Mouse (Mus musculus): ENCODE measurements at regions not wholly inside any gene's neighbourhood (a gene's known extent, or its start where the extent isn't known, plus 50 kb on each side); places are given as distances from the start of the nearest gene placed in this dataset.

DNA sequence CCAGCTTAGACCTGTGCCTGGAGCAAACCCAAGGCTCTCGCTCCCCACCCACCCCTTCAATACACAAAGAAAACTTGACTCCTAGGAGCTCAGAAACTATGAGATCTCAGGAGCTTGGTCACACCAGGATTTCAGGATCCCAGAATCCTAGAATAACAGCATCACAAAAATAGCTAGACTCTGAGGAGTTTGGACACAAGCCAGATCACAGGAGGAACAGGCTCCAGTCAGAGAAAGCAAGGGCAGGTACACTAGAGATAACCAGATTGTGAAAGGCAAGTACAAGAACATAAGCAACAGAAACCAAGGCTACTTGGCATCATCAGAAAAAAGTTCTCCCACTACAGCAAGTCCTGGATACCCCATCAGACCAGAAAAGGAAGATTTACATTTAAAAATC is 221.5 kb downstream of the Epha7 start:
- DNase-seq (ENCODE audit: low spot score): no peak

DNA sequence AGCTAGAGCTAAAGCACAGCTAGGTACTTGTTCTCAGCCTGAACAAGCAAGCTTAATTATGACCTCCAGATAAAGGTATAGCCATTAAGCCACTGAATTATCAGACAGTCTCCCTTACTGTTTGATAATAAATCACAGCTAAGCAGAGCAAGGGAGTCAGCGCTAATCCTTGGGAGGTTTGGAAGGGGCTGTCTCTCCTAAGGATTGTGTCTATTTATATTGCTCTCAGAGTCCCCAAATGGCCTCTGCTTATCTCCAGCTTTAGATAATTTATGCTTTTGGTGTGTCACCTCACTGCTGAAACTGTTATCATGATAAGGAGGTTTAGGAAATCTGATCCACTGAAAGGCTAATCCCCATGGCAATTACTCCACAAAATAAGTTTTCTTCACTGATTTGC is 227.1 kb downstream of the Epha7 start:
- DNase-seq (ENCODE audit: low spot score): no peak

DNA sequence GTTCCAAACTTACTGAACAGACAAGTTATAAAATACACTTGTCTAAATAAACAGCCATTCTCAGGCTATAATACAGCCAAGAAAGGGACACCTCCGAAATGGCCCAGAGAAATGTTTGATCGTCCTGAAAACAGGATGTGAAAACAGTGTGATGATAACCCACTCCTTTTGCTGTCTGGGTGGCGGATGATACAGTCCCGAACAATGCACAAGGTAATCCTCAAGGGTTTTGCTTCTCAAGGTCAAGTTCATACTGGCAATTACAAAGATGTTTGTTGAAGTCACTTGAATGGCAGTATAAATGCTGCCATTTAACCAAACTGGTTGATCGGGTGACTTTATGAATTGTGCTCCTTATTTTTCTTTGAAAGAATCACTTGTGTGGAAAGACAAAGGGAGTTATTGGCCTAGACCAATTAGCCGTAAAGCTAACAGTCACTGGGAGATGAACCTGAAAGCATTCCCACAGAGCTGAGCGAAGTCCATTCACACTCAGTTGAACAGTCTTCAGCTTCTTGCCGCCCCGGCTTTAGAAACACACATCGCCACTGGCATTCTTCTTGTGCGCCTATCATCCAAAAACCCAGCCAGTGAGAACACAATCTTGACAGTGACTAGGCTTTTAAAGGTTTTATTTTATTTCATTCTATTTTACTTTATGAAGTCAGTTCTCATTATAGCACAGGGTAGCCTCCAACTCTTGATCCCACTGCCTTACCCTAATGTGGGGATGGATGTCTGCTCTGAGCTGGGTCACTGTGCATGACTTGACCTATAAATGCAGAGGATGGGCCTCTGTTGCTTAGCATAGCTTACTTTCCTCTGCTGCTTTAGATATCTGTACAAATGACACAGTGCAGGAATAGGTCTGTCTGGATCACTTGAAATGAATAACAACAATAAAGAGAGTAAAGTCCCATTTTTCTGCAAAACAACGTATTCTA is 256.0 kb downstream of the Epha7 start:
- no peak for DNase-seq (ENCODE audit: low spot score)

DNA sequence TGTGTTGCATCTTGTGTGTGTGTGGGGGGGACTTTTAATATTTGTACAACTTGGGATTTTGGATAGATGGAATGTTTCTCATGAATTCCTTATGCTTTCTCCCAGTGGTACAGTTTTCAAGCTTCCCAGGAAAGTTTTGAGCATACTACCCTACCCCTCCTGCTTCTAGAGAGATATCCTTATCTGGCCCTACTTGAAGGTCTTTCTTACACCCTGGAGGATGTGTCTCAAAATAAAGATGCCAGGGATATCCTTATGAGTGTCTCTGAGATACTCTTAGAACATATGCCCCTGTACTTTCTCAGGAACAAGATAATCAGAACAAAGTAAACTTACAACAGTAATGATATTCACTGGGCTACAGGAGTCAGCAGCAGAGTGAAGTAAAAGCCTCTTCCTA is 261.3 kb downstream of the Epha7 start:
- no peak for DNase-seq (ENCODE audit: low spot score)

DNA sequence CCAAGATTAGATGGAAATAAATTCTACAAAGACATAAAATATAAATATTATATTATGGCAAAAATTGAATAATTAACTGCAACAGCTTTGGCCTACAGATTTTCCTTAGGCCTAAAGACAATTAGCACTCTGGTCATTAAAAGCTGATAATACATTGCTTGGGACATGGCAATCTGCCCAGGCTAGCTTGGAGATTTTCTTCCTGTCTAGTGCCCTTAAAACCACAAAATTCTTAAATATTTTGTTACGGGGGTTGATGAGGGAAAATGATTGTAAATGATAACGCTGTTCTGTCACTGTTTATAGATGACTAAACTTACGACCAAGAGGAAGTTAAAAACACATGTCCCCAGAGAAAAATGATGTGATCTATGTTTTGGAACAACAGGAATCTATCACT is 261.9 kb downstream of the Epha7 start:
- no peak for DNase-seq (ENCODE audit: low spot score)

DNA sequence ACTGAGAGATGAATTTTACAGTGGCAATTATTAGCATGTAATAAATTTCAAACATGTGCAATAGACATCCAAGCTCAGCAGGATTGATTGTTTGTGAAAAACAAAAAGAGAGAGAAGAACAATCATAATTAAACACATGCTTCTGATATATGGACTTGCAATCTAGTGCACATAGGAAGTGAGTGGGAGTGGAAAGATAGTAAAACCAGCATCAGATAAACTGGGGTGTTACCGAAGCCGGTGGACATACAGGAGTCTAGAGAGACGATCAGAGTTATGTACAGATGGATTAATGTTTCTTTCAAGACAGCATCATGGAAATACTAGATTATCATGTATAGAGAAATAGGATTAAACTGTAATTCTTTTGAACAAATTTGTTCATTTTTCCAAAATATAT is 263.8 kb downstream of the Epha7 start:
- no peak for DNase-seq (ENCODE audit: low spot score)

DNA sequence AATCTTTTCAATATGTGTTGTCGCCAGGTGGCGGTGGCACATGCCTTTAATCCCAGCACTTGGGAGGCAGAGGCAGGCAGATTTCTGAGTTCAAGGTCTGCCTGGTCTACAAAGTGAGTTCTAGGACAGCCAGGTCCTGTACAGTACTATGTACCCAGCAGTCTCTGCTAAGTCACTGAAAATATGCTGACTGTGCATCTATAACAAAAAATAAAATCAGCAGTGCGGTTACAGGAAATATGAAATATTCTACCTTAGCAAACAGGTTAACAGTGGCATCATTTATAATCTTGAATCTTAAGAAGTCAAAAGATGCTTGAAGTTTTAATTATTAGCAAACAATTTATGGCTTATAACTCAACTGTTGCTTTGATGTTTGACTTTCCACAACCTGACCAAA is 265.5 kb downstream of the Epha7 start:
- no peak for DNase-seq (ENCODE audit: low spot score)

DNA sequence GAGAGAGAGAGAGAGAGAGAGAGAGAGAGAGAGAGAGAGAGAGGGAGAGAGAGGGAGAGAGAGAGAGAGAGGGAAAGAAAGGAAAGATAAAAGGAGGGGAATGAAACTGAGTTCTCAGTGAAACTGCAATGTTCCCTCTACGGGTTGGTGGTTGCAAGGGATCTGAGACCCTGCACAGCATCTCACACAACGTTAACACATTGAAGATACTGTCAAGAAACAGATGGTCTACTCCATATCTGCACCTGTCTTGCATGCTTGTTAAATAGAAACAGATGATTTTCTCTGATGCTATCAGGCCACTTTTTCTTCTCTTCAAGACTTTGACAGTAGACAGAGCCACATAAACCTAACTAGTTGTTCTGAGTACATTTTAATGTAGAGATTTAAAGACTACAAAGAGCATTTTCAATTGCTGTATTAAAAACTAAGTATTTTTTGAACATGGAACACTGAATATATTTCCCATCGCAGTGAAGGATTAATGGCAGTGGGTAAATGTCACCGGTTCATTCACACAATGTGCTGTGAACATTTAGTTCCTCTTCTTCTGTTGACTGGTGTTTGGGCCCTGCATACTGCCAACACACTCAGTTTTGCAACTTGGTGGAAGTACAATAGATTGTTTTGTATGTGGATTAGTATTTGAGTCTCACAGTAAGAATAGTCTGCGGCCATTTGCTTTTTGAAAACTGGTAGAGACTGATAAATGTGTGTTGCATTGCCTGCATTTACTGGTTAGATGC is 270.8 kb downstream of the Epha7 start:
- DNase-seq (ENCODE audit: low spot score): no peak

DNA sequence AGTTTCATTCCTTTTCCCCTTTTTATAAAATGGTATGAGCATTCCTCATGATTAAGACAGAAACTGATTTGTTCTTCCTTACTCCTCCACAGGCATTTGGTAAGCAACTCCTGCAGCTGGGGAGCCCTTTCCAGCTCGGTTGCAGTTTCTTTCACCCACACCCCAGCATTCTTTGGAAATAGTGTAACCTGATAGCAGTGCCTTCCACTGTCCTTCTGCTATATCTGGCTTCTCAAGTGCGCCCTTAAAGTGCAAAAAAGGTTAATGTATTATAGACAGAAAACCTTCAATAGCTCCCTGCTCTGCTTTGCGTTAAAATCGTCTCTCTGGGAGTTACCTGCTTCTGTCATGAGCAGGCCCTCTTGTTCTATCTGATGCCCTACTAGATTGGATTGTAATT is 278.0 kb downstream of the Epha7 start:
- no peak for DNase-seq (ENCODE audit: low spot score)

DNA sequence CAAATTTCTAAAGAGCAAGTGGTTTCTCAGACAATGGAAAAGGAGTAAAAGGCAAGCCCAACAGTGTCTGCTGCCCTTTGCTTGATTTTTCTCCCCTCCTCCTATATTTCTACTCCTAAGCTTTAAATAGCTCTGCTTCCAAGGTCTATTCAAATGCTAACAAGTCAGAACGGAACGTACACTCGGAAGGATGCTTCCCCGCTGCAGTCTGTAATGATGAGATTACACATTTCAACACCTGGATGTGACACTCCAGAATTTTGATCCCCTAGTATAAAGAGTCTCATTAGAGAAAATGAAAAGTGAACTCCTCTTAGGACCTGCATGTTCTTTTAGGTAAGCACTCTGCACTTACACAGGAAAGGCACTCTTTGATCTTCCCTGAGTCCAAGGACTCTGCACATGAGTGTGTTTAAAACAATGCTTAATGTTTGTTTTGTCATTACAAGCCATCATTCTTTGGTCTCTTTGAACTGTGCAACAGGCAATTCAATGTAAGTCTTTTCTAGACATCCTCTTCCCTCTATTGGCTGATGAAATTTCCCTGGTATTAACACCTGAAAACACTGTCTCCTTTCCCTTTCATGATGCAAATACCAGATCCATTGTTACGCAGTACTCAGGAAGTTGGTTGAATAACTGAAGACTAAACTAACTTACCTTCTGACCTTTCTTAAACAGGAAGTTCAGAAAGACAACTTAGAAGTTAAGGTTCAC is 278.7 kb downstream of the Epha7 start:
- DNase-seq (ENCODE audit: low spot score): no peak

DNA sequence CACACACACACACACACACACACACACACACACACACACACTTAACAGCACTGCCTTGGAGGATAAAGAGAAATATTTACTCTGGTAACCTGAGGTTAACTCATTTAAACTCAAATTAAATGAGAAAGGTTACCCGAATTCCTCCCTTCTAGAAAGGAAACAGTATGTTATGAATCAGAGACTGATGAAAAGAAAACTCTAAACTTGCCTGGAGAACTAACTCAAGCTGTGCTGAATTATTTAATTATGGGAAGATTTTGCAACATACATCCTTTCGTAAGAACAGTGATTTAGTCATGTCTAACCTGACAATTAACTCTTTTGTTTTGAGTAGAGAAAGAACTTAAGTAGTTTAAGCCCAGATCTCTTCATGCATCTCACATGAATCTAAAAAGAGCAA is 289.4 kb downstream of the Epha7 start:
- DNase-seq (ENCODE audit: low spot score): no peak

DNA sequence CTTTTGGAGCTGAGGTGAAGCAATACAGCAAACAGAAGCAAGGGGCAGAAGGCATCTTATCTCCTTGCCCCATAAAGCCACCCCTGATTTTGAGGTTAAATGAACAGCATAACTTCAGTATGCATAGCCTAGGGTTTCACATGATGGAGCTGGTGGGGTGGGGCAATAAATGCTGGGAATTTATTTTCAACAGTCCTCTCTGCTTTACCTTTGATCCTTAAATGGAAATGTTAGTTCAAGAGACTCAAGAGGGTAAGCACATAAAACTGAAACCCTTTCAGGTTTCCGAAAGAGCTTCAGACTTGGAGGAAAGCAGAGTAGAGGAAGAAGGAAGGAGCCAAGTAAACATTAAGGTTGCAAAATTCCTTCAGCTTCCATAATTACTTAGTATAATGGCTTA is 290.5 kb downstream of the Epha7 start:
- DNase-seq (ENCODE audit: low spot score): no peak

DNA sequence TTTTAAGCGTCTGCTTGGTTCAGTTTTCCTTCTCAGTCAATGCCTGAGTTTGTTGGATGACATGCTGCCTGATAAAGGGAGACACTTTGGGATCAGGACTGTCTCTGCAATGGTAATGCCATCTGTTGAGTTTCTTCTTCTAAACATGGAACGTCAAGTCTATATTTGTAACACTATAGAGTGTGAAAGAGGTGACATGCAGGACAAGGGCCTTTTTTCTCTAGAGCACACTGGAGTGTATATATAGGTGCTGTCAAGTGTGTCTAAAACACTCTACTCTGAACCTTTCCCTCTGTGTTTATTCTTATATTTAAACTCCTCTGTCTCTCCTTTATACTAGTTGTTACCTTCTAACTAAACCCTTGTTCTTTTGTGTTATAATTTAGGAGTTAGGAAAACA is 299.6 kb downstream of the Epha7 start:
- DNase-seq (ENCODE audit: low spot score): no peak

DNA sequence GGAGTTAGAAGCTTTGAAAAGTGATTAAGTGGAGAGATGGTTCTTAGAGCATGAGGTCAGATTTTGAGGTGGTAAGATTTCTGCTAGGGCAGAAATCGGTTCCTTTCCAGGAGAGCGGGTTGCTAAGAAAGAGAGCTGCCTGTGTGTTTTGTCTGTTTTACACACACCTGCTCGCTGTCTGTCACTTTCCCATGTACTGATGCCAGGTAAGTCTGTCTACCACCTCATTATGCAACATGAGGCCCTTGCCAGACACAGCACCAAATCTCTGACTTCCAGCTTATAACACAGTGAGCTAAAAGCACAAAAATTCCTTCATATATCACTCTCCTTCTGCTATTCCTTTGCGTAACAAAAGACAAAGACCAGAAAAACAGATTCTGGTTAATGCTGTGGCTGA is 304.1 kb downstream of the Epha7 start:
- no peak for DNase-seq (ENCODE audit: low spot score)

DNA sequence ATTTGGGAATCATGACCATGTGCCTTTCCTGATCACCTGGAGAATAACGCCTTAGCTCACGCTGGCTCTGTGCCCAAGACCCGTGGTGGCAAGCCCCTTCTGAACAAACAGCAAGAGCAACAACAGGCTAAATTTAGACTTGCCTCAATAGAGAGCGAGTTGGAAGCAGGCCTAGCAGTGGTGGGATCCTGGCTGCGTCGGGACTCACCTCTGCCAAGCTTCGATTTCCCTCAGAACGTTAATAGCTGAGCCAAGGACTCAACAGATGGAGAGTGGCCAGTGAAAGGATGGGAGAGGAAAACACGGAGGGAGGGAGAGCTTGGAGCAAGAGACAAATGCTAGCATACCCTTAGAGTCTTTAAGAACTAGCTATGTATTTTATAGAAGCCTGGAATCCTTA is 305.0 kb downstream of the Epha7 start:
- DNase-seq (ENCODE audit: low spot score): peak; percentile 12

DNA sequence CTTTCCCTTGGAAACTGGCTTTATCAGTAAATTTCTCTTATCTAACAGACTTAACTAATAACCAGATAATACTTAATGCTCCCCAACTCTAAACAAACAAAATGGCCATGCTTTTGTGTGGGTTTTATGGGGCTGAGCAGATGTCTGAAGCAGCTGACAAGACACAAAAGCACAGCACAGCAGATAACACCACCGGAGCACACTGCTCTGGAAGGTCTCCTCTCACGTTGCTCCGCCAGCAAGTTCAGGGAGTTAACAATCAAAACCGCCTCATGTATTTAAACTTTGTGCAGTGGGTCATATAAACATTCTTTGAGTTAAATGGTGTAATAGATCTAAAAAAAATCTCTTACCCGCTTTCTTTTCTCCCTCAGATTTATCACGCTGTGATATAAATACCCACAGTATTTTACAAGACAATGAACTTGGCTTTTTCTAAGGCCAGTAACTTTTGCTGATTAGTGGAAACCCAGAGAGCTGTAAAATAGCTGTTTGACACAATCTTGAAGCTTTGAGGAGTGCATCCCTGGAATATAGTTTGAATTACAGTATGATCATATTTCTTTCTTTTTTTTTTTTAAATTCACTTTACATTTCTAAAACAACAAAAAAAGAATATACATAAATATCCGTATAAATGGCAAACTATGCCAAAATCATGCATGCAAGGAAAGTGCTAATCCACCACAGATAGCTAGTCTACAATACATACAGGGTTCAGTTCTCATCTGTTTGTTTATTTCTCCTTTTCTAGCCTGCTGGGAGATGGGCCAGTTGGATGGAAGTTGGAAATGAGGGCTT is 305.9 kb downstream of the Epha7 start:
- no peak for DNase-seq (ENCODE audit: low spot score)

DNA sequence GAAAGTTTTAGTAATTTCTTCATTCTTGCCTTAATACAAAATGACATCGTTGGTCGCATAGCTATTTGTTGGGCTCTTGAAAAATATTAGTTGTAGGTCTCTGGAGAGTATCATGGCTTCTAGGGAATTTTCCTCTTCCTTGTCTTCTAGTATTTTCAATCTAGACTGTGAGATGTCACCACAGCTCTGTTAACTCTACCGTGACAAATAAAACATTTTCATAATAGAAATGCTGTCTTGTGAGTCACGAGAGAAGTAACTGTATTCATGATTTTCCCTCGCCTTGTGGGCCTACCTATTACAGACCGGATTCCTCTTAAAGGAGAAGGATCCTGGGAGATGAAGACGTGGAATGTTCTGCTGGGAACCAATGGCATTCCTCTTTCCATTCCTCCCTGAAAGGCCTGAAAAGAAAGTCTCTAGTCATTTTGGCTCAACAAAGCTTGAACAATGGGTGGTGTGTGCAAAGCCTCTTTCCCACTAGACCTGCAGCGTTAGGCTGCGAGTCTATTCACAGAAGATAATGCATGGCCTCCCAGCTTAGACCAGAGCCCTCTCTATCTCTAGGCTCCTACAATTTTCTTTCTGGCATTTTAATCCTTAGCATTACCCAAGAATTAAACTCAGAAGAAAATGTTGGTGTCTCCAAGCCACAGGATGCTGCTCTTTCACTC is 306.7 kb downstream of the Epha7 start:
- no peak for DNase-seq (ENCODE audit: low spot score)

DNA sequence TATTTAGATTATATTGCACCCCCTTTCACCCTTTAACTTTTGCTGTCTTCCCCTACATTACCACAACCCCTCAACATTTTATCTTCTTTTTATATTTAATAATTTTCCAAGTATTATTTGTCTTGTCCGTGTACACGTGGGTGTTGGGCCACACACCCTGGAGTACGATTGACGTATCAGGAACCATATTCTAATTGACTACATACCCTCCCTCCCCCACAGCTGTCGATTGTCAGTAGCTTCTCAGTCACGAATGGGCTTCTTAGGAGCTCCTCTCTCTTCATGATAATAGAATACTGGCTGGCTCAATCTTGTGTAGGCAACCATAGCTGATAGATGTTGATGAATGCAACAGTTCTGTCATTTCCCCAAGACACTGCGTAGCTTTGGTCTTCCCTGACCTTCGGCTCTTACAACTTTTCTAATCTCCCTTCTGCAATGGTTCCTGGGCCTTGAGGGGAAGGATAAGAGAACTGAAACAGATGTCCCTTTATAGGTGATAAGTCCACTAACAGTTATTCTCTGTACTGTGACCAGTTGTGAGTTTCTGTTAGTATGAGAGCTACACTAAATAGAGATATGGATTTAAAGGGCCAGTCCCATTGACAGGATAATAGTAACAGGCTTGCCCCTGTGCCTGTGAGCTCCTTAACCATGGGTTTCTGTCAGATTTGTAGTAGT is 310.9 kb downstream of the Epha7 start:
- DNase-seq (ENCODE audit: low spot score): no peak

DNA sequence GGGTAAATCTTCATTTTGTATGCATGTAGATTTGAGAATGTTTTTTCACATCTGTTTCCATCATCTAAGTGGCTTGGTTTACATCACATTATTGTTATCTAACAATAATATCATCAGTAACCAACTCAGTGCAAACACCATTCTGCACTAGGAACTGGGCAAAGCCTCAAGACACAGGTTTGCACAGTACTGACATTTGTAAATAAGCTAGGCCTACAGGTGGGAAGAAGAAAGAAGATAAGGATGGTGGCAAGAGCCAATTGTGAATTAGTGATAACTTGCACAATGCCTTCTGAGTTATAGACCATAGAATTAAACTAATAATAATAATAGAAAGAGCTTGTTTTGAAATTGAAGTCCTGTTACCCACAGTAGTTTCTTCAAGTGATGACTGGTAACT is 317.6 kb downstream of the Epha7 start:
- DNase-seq (ENCODE audit: low spot score): no peak

DNA sequence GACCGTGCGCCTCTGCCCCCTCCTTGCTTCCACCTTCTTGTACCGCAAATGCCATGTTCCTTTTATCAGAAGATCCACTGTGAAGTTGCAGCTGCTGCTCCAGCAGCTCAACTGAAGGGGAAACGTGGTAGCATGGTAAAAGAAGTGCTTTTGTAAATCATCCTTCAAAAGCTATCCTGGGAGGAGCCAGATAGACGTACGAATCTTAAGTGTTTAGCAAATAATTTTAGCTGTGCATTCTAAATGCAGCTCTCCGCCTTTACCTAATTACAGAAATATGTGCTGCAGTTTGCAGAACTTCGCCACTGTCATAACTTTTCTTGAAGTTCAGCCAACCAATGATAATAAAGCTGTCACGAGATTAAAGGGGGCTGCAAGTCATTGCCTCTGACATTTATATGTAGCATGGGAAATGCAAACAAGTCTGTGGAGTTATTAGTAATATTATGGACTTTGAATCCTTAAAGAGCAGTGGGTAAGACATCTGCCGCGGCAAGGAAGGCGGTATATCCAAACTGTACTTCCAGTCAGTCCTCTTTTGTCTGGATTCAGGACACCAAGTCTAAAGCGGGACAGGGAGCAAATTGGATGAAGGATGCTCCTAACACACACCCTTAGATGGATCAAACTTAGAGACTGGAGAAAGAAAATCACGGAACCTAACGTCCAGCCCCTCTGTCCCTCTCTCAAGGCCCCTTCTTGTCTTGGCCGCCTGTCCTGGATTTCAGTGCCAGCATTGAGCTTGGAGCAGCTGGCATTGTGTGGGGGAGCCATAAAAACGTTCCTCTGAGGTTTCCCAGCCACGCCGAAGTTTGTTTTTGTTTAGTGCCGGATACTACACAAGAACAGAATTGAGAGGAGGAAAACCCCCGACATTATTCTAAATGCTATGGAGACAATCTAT is 320.7 kb downstream of the Epha7 start:
- no peak for DNase-seq (ENCODE audit: low spot score)

Measured in ovary, postnatal 36 days (tissue).